Mouse (Mus musculus): ENCODE measurements at regions not wholly inside any gene's neighbourhood (a gene's known extent, or its start where the extent isn't known, plus 50 kb on each side); places are given as distances from the start of the nearest gene placed in this dataset.
"Not testable (repeated sequence)": the region's sequence is repeated elsewhere in the genome, so short reads cannot be mapped to it uniquely, and the experiment has no call there.

DNA sequence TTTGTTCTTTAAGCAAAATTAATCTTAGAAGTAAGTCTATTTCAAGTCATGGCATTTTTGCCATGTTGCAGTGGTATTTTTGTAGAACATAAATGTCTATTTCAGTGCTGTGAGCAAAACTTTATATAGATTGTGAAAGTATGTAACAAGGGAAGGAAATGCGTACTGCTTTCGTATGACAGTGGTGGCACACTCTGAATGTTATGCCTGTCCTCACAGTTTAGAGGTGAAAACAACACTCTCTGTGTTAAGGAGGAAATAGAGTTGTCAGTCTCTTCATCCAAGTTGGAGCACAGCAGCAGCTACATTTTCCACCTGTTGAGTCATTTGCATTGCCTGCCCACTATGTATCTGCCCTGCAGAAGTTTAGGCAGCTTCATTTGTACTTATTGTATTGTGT is 550.0 kb upstream of the Gm10801 start:
- DNase-seq (ENCODE audit: low read depth, low spot score) = peak; percentile 35

DNA sequence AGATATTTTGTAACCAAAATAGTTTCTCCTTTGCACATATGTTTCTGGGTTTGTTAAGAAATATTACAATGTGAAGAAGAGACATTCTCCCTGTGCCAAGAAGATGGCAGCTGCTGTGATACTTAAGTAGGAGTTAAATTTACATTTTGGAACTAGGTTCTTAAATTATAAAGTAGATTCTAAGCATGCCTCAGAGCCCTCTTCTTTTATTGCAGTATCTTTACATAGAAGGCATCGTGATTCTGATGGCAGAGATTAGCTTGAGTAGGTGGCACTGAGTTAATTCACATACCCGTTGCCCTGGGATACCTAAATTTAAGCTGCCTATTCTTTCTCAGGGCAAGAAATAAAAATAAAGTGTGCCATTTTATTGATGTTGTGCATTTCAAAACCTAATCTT is 538.6 kb upstream of the Gm10801 start:
- peak; percentile 94 for DNase-seq (ENCODE audit: low read depth, low spot score)

DNA sequence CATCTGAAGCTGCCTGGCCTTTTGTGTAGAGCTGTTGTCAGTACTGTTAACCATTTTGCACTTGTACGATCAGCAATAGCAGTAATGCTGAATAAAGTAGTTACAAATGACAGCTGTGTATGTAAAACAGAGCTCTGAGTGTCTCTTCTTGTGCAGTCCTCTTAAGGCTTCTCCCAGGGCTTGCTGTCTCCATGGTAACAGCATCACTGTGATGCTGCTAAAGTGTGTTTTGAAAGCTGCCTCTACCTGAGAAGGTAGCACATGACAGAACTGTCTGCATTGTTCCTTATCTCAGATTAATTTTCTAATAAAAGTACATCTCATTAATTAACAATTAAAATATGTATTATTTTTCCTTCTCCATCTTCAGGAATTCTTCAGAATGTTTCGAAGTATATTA is 537.4 kb upstream of the Gm10801 start:
- peak; percentile 34 for DNase-seq (ENCODE audit: low read depth, low spot score)

DNA sequence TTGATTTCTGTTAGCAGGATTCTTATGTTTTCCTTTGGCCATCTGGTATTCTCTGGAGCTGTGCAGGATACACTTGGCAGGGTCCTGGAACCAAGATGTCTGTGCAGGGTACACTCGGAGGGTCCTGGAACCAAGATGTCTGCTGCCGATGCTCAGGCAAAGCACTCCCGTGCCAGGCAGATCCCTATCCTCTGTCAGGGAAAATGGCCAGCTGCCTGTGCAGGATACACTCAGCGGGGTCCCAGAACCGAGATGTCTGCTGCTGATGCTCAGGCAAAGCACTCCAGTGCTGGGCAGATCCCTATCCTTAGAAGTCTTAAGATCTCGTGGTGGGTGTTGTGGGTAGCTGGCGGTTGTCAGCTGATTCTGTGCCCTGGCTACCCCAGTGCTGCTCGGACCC is 521.6 kb upstream of the Gm10801 start:
- DNase-seq (ENCODE audit: low read depth, low spot score) = not testable (repeated sequence)

DNA sequence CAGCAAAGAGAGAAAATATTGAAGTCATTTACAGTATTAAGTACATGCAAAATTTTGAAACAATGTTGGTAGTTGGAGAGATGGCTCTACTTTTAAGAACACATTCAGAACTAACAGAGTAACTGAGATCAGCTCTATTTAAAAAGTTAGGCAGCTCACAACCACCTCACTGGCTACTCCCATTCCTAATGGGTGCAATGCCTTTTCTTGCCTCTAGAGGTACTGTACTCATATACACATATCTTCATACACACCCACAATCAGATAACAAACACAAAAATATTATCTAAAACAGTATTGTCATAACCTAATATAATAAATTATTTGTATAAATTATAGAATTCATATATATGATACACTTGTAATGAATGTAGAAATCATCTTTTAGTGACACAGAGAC is 518.3 kb upstream of the Gm10801 start:
- DNase-seq (ENCODE audit: low read depth, low spot score) = no peak

All from telencephalon, adult 2 months (tissue).